Mouse (Mus musculus) neutrophil, adult 5-6 weeks (primary cell): ENCODE measurements around the gene Dync1i2. TPM values are rescaled to one million over a fixed set of nuclear protein-coding genes. Genes with fewer than 3 reads are reported as not detected.

ENCODE experiments used
- ATAC-seq: fragments of 151-379, 151-347 bp; 2 replicates; pipeline ENCODE4 v1.8.0; 2017; ENCODE audit warnings: mild to moderate bottlenecking, moderate TSS enrichment; ENCODE audit not compliant: insufficient number of reproducible peaks, poor library complexity, low FRiP score, severe bottlenecking; ENCODE audit errors: extremely low read depth
- total RNA-seq: library from RNA; stranded (forward); fragments of 200-1000 nt; gene quantifications from 2 replicates; pipeline ENCODE4 v1.2.3, GENCODE M21; 2017

Gene Dync1i2
- total RNA-seq, 1 experiment from 2014 or later = 118 TPM

GRCm38 (mm10) chr2:71250841-71251240 lies 39.3 kb downstream of the Dync1i2 start:
- no peak for ATAC-seq

- ATAC-seq = no peak
Measured at GRCm38 (mm10) chr2:71254836-71255235, 43.3 kb downstream of the Dync1i2 start.

- ATAC-seq = no peak
Measured at GRCm38 (mm10) chr2:71256581-71256980, 45.1 kb downstream of the Dync1i2 start.

- no peak for ATAC-seq
Measured at GRCm38 (mm10) chr2:71264585-71264984, 53.1 kb downstream of the Dync1i2 start.

GRCm38 (mm10) chr2:71268691-71269090 lies 57.2 kb downstream of the Dync1i2 start:
- ATAC-seq = no peak

- no peak for ATAC-seq
Measured at GRCm38 (mm10) chr2:71269332-71269731, 57.8 kb downstream of the Dync1i2 start.

- no peak for ATAC-seq
Measured at GRCm38 (mm10) chr2:71270085-71270484, 58.6 kb downstream of the Dync1i2 start.

- peak; percentile 75 for ATAC-seq
Measured at GRCm38 (mm10) chr2:71273955-71274679, 62.6 kb downstream of the Dync1i2 start.

DNA sequence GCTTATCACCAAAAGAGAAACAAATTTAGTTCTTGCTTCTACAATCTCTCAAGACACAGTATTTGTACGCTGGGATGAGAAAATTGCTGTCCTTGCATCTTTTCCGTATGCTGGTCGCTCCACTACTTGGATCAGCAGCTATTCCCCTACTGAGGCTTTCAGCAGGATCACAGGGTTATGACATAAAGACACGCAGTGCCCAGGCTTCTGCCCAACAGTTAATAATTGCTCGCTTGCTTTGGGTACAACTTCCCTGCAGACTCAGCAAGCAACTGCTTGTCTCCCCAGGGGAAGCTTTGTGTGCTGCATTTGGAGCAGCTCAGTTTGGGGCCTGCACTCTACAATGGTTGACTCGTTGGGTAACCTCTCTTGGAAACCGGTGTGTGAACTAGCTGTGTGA lies 64.2 kb downstream of the Dync1i2 start:
- ATAC-seq = no peak

DNA sequence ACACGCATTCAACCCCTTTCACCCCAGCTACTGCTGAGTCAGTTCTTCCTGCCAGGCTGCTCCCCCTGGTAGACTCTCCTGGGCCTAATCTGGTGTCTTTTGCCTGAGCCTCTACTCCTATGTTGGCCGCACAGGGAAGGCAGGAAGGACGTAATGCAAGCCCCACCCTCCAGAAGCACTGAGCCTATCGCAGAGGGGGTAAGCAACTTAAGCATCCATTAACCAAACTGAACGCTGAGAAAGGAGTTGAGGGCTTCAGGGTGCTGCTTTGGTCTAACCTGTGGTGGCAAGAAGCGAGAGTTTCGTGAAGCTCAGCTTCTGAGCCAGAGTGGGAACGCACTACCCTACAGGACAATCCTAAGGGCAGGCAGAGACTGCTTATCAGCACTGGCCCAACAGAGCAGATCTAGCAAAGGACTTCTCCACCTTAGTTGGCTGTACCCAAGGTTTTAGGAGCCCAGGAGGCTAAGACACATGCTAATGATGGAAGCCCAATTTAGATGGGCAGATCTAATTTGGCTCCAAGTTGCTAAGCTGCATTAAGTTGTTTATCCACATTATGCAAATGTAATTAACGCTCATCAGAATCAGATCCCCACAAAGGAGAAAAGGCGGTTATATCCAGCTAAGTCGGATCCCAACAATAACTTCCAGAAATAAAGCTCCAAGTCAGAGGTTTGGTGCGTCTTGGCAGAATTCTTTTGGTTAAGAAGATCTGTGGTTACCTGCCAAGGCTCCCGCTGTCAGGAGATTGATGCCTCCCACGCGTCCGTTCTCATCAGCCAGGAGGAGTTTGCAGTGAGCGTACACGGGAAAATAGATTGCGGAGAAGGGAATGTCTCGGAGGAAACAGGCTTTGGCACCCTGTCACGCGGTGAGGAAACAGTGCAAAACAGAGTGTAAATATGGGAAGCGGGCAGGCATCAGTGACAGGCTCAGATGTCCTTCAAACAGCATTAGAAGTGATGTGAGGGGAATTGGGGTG lies 67.6 kb downstream of the Dync1i2 start:
- ATAC-seq = no peak

- ATAC-seq = no peak
Measured at GRCm38 (mm10) chr2:71281981-71282380, 70.5 kb downstream of the Dync1i2 start.

- no peak for ATAC-seq
Measured at GRCm38 (mm10) chr2:71290107-71290775, 78.7 kb downstream of the Dync1i2 start.

DNA sequence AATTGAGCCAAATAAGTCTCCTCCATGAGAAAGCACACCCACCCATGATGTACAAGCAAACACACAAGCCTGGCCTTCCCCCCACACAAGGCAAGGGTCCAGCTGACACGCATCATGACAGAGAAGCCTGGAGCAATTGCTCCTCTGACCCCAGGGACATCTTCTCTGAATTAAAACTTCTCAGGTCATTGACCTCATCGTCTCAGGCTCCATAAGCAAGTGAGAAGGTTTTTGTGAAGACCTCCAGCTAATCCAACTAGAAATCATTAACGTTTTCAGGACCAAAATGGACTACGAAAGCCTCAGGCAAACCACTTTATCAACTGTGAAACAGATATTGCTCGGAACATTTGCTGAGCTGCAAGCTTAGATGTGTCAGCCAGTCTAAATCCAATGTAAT lies 80.1 kb downstream of the Dync1i2 start:
- no peak for ATAC-seq

- no peak for ATAC-seq
Measured at GRCm38 (mm10) chr2:71293983-71294382, 82.5 kb downstream of the Dync1i2 start.

GRCm38 (mm10) chr2:71294489-71294888 lies 83.0 kb downstream of the Dync1i2 start:
- ATAC-seq = no peak

DNA sequence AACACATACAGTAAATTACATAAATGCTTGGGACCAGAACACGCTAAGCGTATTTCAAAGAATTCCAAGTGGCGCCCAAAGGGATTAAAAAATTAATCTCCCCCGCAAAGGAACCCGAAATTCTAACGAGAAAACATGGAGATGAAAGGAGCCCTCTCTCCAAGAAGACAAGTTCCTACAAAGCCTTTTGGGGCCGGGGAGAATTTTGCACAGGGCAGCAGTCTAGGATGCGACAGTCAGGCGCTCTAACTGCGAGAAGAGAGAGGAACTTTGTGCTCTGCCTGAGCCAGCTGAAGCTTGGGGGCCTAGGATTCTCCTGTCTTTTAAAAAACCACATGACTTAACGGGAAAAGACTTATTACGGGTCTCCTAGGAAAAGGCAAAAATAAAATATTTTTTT lies 84.3 kb downstream of the Dync1i2 start:
- ATAC-seq = no peak

DNA sequence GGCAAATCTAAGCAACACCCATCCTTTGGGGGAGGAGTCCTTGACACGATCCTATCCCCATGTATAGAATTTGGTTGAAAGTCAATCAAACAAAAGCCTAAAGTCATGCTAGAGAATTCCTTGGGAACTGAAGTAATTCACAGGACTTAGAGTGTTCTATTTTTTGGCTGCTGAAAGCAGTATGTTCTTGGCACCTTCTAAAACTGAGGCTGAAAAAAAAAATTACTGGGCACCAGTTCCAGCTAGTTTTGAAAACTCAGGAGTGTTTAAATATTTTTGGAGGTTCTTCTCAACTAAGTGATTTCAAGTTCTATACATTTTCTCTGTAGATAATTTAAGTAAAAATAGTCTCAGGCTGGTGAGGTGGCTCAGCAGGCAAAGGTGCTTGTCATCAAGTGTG lies 86.0 kb downstream of the Dync1i2 start:
- no peak for ATAC-seq

- ATAC-seq = no peak
Measured at GRCm38 (mm10) chr2:71298729-71299128, 87.2 kb downstream of the Dync1i2 start.

- no peak for ATAC-seq
Measured at GRCm38 (mm10) chr2:71302156-71302663, 90.7 kb downstream of the Dync1i2 start.
